Mouse (Mus musculus): ENCODE data around the gene Ntrk2.

GRCm38 (mm10) chr13:58843826-58844225, 37.5 kb downstream of the Ntrk2 start:
- no peak for TF ChIP-seq CTCF (conservative IDR thresholded peaks at IDR 0.05; ENCODE audit: low read length)
- TF ChIP-seq POU5F1 (IDR thresholded peaks at IDR 0.05; ENCODE audit: borderline replicate concordance, low read length) = no peak

Data from E14TG2a.4 (cell line).